Mouse (Mus musculus) myocyte (in vitro differentiated cells): Measurements from ENCODE around the gene Atp6v1g2. TPM values are rescaled to one million over a fixed set of nuclear protein-coding genes. Genes with fewer than 3 reads are reported as not detected.

Experiments used
- H3K27me3 ChIP-seq: one replicate; pipeline ENCODE4 v1.6.1; 2011; ENCODE audit not compliant: control insufficient read depth, insufficient read depth, insufficient read length
- H3K36me3 ChIP-seq: one replicate; pipeline ENCODE4 v1.6.1; 2011; ENCODE audit not compliant: control insufficient read depth, insufficient read depth
- H3K4me2 ChIP-seq: one replicate; pipeline ENCODE4 v1.6.1; 2011; ENCODE audit warnings: low read depth, control low read depth
- H3K4me3 ChIP-seq: one replicate; pipeline ENCODE4 v1.5.1; 2011; ENCODE audit warnings: mild to moderate bottlenecking, control low read depth, moderate library complexity
- H3K79me2 ChIP-seq: one replicate; pipeline ENCODE4 v1.6.1; 2011; ENCODE audit not compliant: control insufficient read depth, insufficient read depth
- H3ac ChIP-seq: one replicate; pipeline ENCODE4 v1.6.1; 2011; ENCODE audit not compliant: control insufficient read depth, insufficient read length
- CEBPB ChIP-seq: IDR thresholded peaks from 2 replicates; pipeline ENCODE4 v1.6.1; 2011; ENCODE audit warnings: mild to moderate bottlenecking, moderate library complexity; ENCODE audit not compliant: poor library complexity, insufficient read depth, severe bottlenecking
- E2F4 ChIP-seq: IDR thresholded peaks from one replicate; pipeline ENCODE4 v1.6.1; 2011; ENCODE audit warnings: mild to moderate bottlenecking, control low read depth, moderate library complexity; ENCODE audit not compliant: insufficient read depth
- MAX ChIP-seq: IDR thresholded peaks from one replicate; pipeline ENCODE4 v1.6.1; 2011; ENCODE audit warnings: low read depth, mild to moderate bottlenecking, control low read depth
- MYOD1 ChIP-seq, 3 experiments: IDR thresholded peaks; one replicate each; pipeline ENCODE4 v1.6.1; 2011; ENCODE audit warnings: control low read depth in 2 of 3, low read depth in 2 of 3, mild to moderate bottlenecking in 2 of 3, moderate library complexity in 1 of 3; ENCODE audit not compliant: insufficient read length in 2 of 3, control insufficient read depth in 1 of 3
- MYOG ChIP-seq, 3 experiments: IDR thresholded peaks; one replicate each; pipeline ENCODE4 v1.6.1; 2011; ENCODE audit warnings: control low read depth in 2 of 3, low read depth in 2 of 3, mild to moderate bottlenecking in 2 of 3; ENCODE audit not compliant: insufficient read length in 2 of 3, control insufficient read depth in 1 of 3, insufficient read depth in 1 of 3
- POLR2A ChIP-seq: IDR thresholded peaks from one replicate; pipeline ENCODE4 v1.6.1; 2011; ENCODE audit warnings: low read depth, mild to moderate bottlenecking, control low read depth, moderate library complexity; ENCODE audit not compliant: insufficient read length
- POLR2AphosphoS2 ChIP-seq: IDR thresholded peaks from one replicate; pipeline ENCODE4 v1.6.1; 2011; ENCODE audit warnings: low read depth, control low read depth; ENCODE audit not compliant: insufficient read length
- REST ChIP-seq: IDR thresholded peaks from one replicate; pipeline ENCODE4 v1.6.1; 2011; ENCODE audit warnings: mild to moderate bottlenecking, control low read depth, moderate library complexity; ENCODE audit not compliant: insufficient read depth, insufficient read length
- SRF ChIP-seq: IDR thresholded peaks from one replicate; pipeline ENCODE4 v1.6.1; 2011; ENCODE audit warnings: low read depth; ENCODE audit not compliant: control insufficient read depth, insufficient read length
- TCF12 ChIP-seq: IDR thresholded peaks from one replicate; pipeline ENCODE4 v1.6.1; 2011; ENCODE audit warnings: mild to moderate bottlenecking, control low read depth; ENCODE audit not compliant: poor library complexity, insufficient read depth, severe bottlenecking
- TCF3 ChIP-seq: IDR thresholded peaks from one replicate; pipeline ENCODE4 v1.6.1; 2011; ENCODE audit warnings: low read depth, control low read depth; ENCODE audit not compliant: insufficient read length
- USF1 ChIP-seq: IDR thresholded peaks from one replicate; pipeline ENCODE4 v1.6.1; 2011; ENCODE audit warnings: low read depth, mild to moderate bottlenecking, control low read depth, moderate library complexity
- polyA plus RNA-seq: library from polyadenylated mRNA; unstranded; fragments of >200 nt; fragmentation: generic; extraction: Trizol; gene quantifications from one replicate; pipeline ENCODE4 v1.2.1, GENCODE M21; 2012; ENCODE audit warnings: missing spikeins

The Atp6v1g2 gene
- 2.0 TPM for polyA plus RNA-seq

DNA sequence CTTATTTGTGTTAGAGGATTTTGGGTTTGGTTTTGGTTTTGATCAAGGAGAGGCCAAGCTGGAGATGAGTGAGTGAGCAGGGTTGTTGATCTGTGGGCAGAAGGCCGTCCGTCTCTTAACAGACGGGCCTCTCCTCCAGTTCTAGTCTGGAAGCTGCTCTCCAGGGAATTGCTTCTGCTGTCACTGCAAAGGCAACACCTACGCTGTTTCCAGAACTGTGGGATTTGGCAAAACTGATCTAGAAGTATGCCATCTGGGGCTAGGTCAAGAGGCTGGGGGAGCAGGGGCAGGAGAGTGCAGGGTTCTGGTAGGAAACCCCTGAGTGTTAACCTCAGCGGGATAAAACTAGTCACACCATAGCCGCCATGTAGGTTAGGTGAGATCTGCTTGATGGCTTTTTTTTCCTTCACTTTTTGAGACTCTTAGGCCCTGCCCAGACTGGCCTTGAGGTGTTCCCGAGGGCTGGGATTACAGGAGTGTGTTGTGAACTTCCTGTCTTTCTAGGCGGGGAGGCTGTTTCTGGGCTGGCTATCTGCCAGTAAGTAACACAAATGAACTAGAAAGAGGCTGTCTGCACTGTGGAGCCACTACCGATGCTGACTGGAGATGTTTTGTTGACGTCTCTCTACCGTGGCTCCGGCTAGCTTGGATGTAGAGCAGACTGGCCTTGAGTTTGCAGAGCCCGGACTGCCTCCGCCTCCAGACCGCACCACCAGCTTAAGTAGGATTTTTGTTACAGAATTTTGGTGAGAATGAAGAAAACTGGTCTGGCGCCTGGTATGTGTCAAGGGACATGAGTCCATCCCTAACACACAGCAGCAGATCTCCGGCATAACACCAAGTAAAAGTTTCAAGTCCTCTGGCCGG is at the start of gene Atp6v1g2:
Atp6v1g2 (plus strand) TSS at position 547 of the 867 bp plus-strand sequence.
- Histone ChIP-seq H3ac (peak within 1 kb of the TSS; percentile 80), H3K4me2 (peak within 1 kb of the TSS; percentile 80), H3K36me3 (peaks cover 14% of the 10 kb centered on the region), H3K27me3 (no peaks in the 10 kb centered on the region), H3K79me2 (peaks cover 21% of the 10 kb centered on the region), H3K4me3 (peak within 1 kb of the TSS; percentile 94)
- TF ChIP-seq TCF12 (no peak), REST (no peak), E2F4 (no peak), TCF3 (no peak), POLR2AphosphoS2 (no peak), MYOD1 (IDR thresholded peaks at IDR 0.05; ENCODE audit: control insufficient read depth in 1 of 3, insufficient read length in 2 of 3, low read depth in 2 of 3) (no peak), USF1 (no peak)

GRCm38 (mm10) chr17:35185639-35186611 is 47.5 kb upstream of the Atp6v1g2 start:
- no peak overlapping the region for H3ac ChIP-seq

DNA sequence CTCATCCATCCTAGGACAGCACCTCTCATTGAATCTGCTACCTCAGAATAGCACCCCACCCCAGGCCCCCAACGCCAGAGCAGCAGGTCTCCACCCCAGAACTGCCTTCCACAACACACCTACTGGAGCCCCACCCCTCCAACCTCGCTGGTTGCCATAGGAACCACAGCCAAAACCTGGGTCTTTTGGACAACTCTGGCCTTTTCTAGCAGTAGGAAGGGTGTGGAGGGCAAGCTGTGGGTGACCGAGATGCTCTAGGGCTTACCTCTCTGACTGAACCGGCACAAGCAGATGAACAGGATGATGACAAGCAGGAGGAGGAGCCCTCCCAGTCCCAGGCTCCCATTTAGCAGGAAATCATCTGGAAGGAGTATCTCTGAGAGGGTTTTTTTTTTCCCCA is 46.8 kb upstream of the Atp6v1g2 start:
- Histone ChIP-seq H3K36me3 (no peaks in the 10 kb centered on the region), H3K4me3 (peak overlapping the region; percentile 29), H3K79me2 (no peaks in the 10 kb centered on the region), H3ac (no peak overlapping the region), H3K27me3 (no peaks in the 10 kb centered on the region), H3K4me2 (peak overlapping the region; percentile 38)
- TF ChIP-seq REST (no peak), MYOG (IDR thresholded peaks at IDR 0.05; ENCODE audit: control insufficient read depth in 1 of 3, insufficient read depth in 1 of 3, insufficient read length in 2 of 3, low read depth in 2 of 3) (no peak), CEBPB (no peak), MYOD1 (IDR thresholded peaks at IDR 0.05; ENCODE audit: control insufficient read depth in 1 of 3, insufficient read length in 2 of 3, low read depth in 2 of 3) (no peak), USF1 (no peak), E2F4 (no peak), MAX (no peak), TCF3 (no peak), POLR2AphosphoS2 (no peak), POLR2A (no peak), SRF (no peak), TCF12 (no peak)

More at GRCm38 (mm10) chr17:35185639-35186611, 47.5 kb upstream of the Atp6v1g2 start:
- peak overlapping the region; percentile 68 for H3K4me2 ChIP-seq
- no peaks in the 10 kb centered on the region for H3K36me3 ChIP-seq
- no peaks in the 10 kb centered on the region for H3K79me2 ChIP-seq
- H3K27me3 ChIP-seq: no peaks in the 10 kb centered on the region
- TF ChIP-seq SRF: no peak
- no peak for TF ChIP-seq TCF3
- TF ChIP-seq POLR2A: peak; percentile 38
- H3K4me3 ChIP-seq: peak overlapping the region; percentile 29

DNA sequence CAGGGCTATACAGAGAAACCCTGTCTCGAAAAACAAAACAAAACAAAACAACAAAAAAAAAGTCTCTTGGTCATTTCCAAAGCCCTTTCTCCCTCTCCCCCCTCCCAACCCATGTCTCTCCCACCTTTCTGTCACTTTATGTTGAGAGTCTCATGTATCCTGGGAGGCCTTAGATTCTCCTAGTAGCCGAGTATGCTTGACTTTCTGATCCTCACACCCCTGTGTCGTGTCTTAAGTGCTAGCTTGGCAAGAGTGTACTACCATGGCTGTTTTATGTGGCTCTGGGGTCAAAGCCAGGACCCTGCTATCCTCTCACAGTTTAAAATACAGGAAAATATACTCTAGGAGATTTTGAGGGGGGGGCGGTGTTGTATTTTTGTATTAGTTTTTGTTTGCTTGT is 46.1 kb upstream of the Atp6v1g2 start:
- H3K27me3 ChIP-seq: no peaks in the 10 kb centered on the region
- no peaks in the 10 kb centered on the region for H3K36me3 ChIP-seq
- no peak overlapping the region for H3K4me2 ChIP-seq
- H3K79me2 ChIP-seq: no peaks in the 10 kb centered on the region
- TF ChIP-seq MYOD1 (IDR thresholded peaks at IDR 0.05; ENCODE audit: control insufficient read depth in 1 of 3, insufficient read length in 2 of 3, low read depth in 2 of 3): no peak
- no peak for TF ChIP-seq POLR2A
- TF ChIP-seq MYOG (IDR thresholded peaks at IDR 0.05; ENCODE audit: control insufficient read depth in 1 of 3, insufficient read depth in 1 of 3, insufficient read length in 2 of 3, low read depth in 2 of 3): no peak
- TF ChIP-seq TCF12: no peak
- TF ChIP-seq POLR2AphosphoS2: no peak
- no peak for TF ChIP-seq TCF3
- TF ChIP-seq MAX: no peak
- no peak for TF ChIP-seq REST
- TF ChIP-seq SRF: no peak
- no peak for TF ChIP-seq USF1
- no peak for TF ChIP-seq E2F4
- no peak for TF ChIP-seq CEBPB
- H3K4me3 ChIP-seq: no peak overlapping the region
- no peak overlapping the region for H3ac ChIP-seq
